ENCODE assay signal across 22 mouse cellular contexts in genomic region chr6:30369291-30369690, GRCm38 (mm10). TPM values are rescaled to one million over a fixed set of nuclear protein-coding genes. Genes with fewer than 3 reads are reported as not detected.
DNase-seq lines count a peak whose midpoint lies in the region; ATAC-seq and TF ChIP-seq lines count a peak whose summit lies in the region.
"Had no signal": no experiment of that assay in that cellular context is flagged by ENCODE, and none has a peak within 500 bp of the region (broad histone marks: within the 10 kb centered on the region; RNA-seq: fewer than 3 reads in every experiment).

No protein-coding gene starts in this region.

- H3K4me2 ChIP-seq in heart, embryonic 11.5 days = no peak overlapping the region
- no peak overlapping the region for H3K4me2 ChIP-seq in stomach, postnatal 0 days (replicated peaks; ENCODE audit: low read depth)
- H3K4me2 ChIP-seq: hindbrain, embryonic 15.5 days; liver, embryonic 13.5 days had no signal

- TF ChIP-seq POLR2A in heart, adult 2 months (IDR thresholded peaks at IDR 0.05; ENCODE audit: insufficient read depth, low read depth, low read length) = no peak

- no peak overlapping the region for H3K9ac ChIP-seq in heart, adult 2 months (ENCODE audit: low read depth, low read length)
- no peak overlapping the region for H3K9ac ChIP-seq in heart, embryonic 11.5 days (ENCODE audit: low read depth, low read length)
- H3K9ac ChIP-seq in stomach, postnatal 0 days (ENCODE audit: low read length) = no peak overlapping the region
- H3K9ac ChIP-seq: hindbrain, embryonic 15.5 days; liver, embryonic 13.5 days had no signal

- H3K27ac ChIP-seq in heart, adult 2 months = peak overlapping the region; percentile 2; the same call in 1 of the 2 replicates
- H3K27ac ChIP-seq in heart, embryonic 11.5 days (ENCODE audit: low read depth, low read length) = no peak overlapping the region
- no peak overlapping the region for H3K27ac ChIP-seq in layer of hippocampus, adult 2 months
- H3K27ac ChIP-seq in stomach, postnatal 0 days (replicated peaks) = no peak overlapping the region
- H3K27ac ChIP-seq: hindbrain, embryonic 15.5 days; limb, embryonic 10.5 days; liver, embryonic 13.5 days had no signal

- H3K4me3 ChIP-seq in heart, adult 2 months = no peak overlapping the region
- H3K4me3 ChIP-seq in heart, embryonic 11.5 days (ENCODE audit: low read depth, low read length) = no peak overlapping the region
- H3K4me3 ChIP-seq in layer of hippocampus, adult 2 months = no peak overlapping the region
- no peak overlapping the region for H3K4me3 ChIP-seq in stomach, postnatal 0 days (ENCODE audit: low read depth, low read length)
- H3K4me3 ChIP-seq: erythroblast, embryonic 14.5 days; hindbrain, embryonic 15.5 days; limb, embryonic 10.5 days; liver, embryonic 13.5 days had no signal

- no peak for DNase-seq in heart, adult 2 months
- no peak for DNase-seq in layer of hippocampus, adult 2 months (ENCODE audit: low spot score in 2 of 2)
- no peak for DNase-seq in layer of hippocampus, adult 18-20 months (ENCODE audit: low spot score in 2 of 2)
- DNase-seq in retina, embryonic 14.5 days (ENCODE audit: low spot score) = peak; percentile 33
- DNase-seq in retina, postnatal 1 day = no peak
- DNase-seq in stomach, postnatal 0 days (ENCODE audit: low spot score) = no peak
- DNase-seq in kidney, postnatal 4 days = no peak
- DNase-seq: adrenal gland, postnatal 10 days; cerebellum, adult 11-12 months; cerebellum, postnatal 36 days; gastrocnemius, postnatal 36 days; kidney, adult 18-20 months; kidney, postnatal 25 days; liver, embryonic 13.5 days; lung, postnatal 36 days; right cerebral cortex, postnatal 4 days; thymus, postnatal 36 days had no signal

- no peaks in the 10 kb centered on the region for H3K79me2 ChIP-seq in heart, adult 2 months (replicated peaks; ENCODE audit: control insufficient read depth, insufficient read depth, low read length)

- intact Hi-C loops in heart, adult 2 months (cut with DNase I) = no loop called here

- ATAC-seq in heart, embryonic 11.5 days (replicated peaks; ENCODE audit: insufficient number of reproducible peaks, low FRiP score, low TSS enrichment) = no peak
- no peak for ATAC-seq in stomach, postnatal 0 days (ENCODE audit: low FRiP score, low TSS enrichment)

- no peak for TF ChIP-seq EP300 in heart, adult 2 months (IDR thresholded peaks at IDR 0.05; ENCODE audit: insufficient read depth, low read depth, low read length)
- TF ChIP-seq EP300 in stomach, postnatal 0 days (optimal IDR thresholded peaks at IDR 0.05) = no peak

- TF ChIP-seq CTCF in heart, adult 2 months (IDR thresholded peaks at IDR 0.05) = peak; percentile 77
- peak; percentile 72 for TF ChIP-seq CTCF in layer of hippocampus, adult 2 months (conservative IDR thresholded peaks at IDR 0.05)
- peak; percentile 59 for TF ChIP-seq CTCF in stomach, postnatal 0 days (IDR thresholded peaks at IDR 0.05; ENCODE audit: low read depth)

- H3K36me3 ChIP-seq in heart, adult 2 months (ENCODE audit: control insufficient read depth, insufficient read depth, low read length) = peaks cover 28% of the 10 kb centered on the region
- peaks cover 43% of the 10 kb centered on the region for H3K36me3 ChIP-seq in heart, embryonic 11.5 days (ENCODE audit: control insufficient read depth, insufficient read depth, low read length)
- peaks cover 45% of the 10 kb centered on the region for H3K36me3 ChIP-seq in stomach, postnatal 0 days (ENCODE audit: control insufficient read depth, insufficient read depth, low read length)

- no peaks in the 10 kb centered on the region for H3K27me3 ChIP-seq in heart, adult 2 months (ENCODE audit: control insufficient read depth, insufficient read depth, low read length)
- no peaks in the 10 kb centered on the region for H3K27me3 ChIP-seq in heart, embryonic 11.5 days (ENCODE audit: control insufficient read depth, insufficient read depth, low read length)
- no peaks in the 10 kb centered on the region for H3K27me3 ChIP-seq in stomach, postnatal 0 days (ENCODE audit: control insufficient read depth, insufficient read depth, low read length)
- H3K27me3 ChIP-seq: hindbrain, embryonic 15.5 days; liver, embryonic 13.5 days had no signal

- no peaks in the 10 kb centered on the region for H3K9me3 ChIP-seq in heart, embryonic 11.5 days (replicated peaks; ENCODE audit: control insufficient read depth, low read length)
- no peaks in the 10 kb centered on the region for H3K9me3 ChIP-seq in stomach, postnatal 0 days (ENCODE audit: control insufficient read depth, low read length)
- H3K9me3 ChIP-seq: G1E; hindbrain, embryonic 15.5 days; limb, embryonic 10.5 days; liver, embryonic 13.5 days had no signal

- 42% methylated on average over 3 of the region's 3 CpGs for WGBS in heart, adult 2 months
- 75% methylated on average over 3 of the region's 3 CpGs for WGBS in heart, embryonic 11.5 days (ENCODE audit: insufficient replicate concordance)
- 70% methylated on average over 3 of the region's 3 CpGs for WGBS in stomach, postnatal 0 days

- peaks cover 13% of the 10 kb centered on the region for H3K4me1 ChIP-seq in heart, adult 2 months (ENCODE audit: control insufficient read depth, insufficient read depth, low read length)
- H3K4me1 ChIP-seq in heart, embryonic 11.5 days (ENCODE audit: control insufficient read depth, insufficient read depth, low read length) = no peaks in the 10 kb centered on the region
- H3K4me1 ChIP-seq in stomach, postnatal 0 days (replicated peaks; ENCODE audit: control insufficient read depth, insufficient read depth) = no peaks in the 10 kb centered on the region
- H3K4me1 ChIP-seq: hindbrain, embryonic 15.5 days; limb, embryonic 10.5 days; liver, embryonic 13.5 days had no signal

RNA-seq across cellular contexts. Expression of gene Zc3hc1, which starts 21.5 kb away (rescaled TPM):
- total RNA-seq in heart, adult 2 months (2021) = 10 to 100 TPM; 16.0 to 16.2 TPM
- 13.4 and 15.1 TPM in 2 replicates for polyA plus RNA-seq in heart, adult 2 months (2012; rRNA removed)
- 49.1 and 54.6 TPM in 2 replicates for polyA plus RNA-seq in heart, embryonic 11.5 days (2014; fragmentation: Nextera tagmentation; extraction: Ambion mirVana)
- total RNA-seq in layer of hippocampus, adult 2 months (2021) = 10 to 100 TPM; 23.7 to 25.1 TPM
- 10 to 100 TPM; 23.8 to 26.5 TPM for total RNA-seq in layer of hippocampus, adult 18-20 months (2021)
- 16.4 TPM in 2 replicates for polyA plus RNA-seq in stomach, postnatal 0 days (2015; fragmentation: Nextera tagmentation; extraction: Ambion mirVana)

RNA-seq across cellular contexts. Expression of gene Klhdc10, which starts 32.4 kb away (rescaled TPM):
- total RNA-seq in heart, adult 2 months (2021) = 10 to 100 TPM; 47.4 to 52.0 TPM
- polyA plus RNA-seq in heart, adult 2 months (2012; rRNA removed) = 19.4 and 41.4 TPM in 2 replicates
- 24.9 and 28.2 TPM in 2 replicates for polyA plus RNA-seq in heart, embryonic 11.5 days (2014; fragmentation: Nextera tagmentation; extraction: Ambion mirVana)
- 10 to 100 TPM; 88.8 to 96.1 TPM for total RNA-seq in layer of hippocampus, adult 2 months (2021)
- total RNA-seq in layer of hippocampus, adult 18-20 months (2021) = 10 to 100 TPM; 85.1 to 93.9 TPM
- polyA plus RNA-seq in stomach, postnatal 0 days (2015; fragmentation: Nextera tagmentation; extraction: Ambion mirVana) = 6.0 and 6.3 TPM in 2 replicates
